Mouse (Mus musculus) 3134 (cell line): ENCODE data around the gene Ipmk.
"Not testable (repeated sequence)": the region's sequence is repeated elsewhere in the genome, so short reads cannot be mapped to it uniquely, and the experiment has no call there.

ENCODE experiments used
- DNase-seq: peaks from one replicate; pipeline ENCODE4 v3.0.0-alpha.2; 2011; ENCODE audit warnings: low spot score; ENCODE audit not compliant: insufficient read length; ENCODE audit errors: extremely low read depth

The Ipmk gene

GRCm38 (mm10) chr10:71368128-71368940 lies 20.8 kb downstream of the Ipmk start:
- DNase-seq: no peak

DNA sequence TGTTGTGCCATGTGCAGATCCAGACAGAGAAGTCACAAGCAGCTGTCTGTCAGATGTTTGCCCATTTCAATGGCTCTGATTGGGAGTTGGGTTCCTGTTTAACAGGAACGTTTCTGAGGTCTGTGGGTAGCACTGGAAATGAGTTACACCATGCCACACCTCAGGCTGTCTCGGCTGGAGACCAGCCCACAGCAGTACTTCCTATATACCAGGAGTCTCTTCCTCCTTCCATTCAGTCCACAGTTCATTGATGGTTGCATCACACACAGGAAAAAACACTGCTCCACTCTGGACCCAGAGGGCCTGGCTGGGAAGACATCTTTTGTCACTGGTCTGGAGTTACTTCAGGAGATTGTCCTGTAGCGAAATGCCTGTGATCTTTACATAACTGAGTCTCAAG lies 21.9 kb downstream of the Ipmk start:
- no peak for DNase-seq

GRCm38 (mm10) chr10:71371881-71372280 lies 24.3 kb downstream of the Ipmk start:
- DNase-seq: no peak

DNA sequence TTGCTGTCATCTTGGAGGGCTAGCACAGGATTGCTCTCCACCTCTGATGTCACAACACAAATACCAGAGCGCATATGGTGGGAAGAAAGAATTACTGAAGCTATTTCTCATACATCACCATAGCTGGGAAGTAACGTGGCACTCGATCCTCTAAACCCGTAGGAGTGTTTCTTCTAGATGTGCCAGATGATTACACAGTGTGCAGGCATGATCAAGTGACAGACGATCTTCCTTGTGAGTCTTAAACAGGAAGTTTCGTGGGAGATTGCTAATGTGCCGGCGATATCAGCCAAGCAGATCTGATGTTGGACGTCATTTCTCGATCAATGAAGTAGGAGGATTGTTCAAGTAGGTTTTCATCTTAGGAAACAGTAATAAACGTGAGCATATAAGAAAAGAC lies 26.1 kb downstream of the Ipmk start:
- DNase-seq: no peak

DNA sequence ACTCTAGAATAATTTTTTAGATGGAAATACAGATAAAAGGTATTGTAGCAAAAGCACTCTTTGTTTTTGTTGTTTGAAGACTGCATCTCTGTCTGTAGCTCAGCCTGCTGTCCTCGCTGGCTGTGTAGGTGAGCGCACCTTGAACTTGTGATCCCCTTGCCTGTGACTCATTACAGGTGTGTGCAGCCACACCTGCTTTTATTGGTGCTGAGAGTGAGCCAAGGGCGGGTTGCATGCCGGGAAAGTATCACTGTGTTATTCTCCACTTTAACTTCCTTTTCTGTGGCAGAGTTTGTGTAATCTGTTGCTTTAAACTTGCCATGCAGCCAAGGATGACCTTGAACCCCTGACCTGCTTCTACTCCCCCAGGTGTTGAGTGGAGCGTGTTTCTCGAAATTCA lies 28.5 kb downstream of the Ipmk start:
- no peak for DNase-seq

- no peak for DNase-seq
These were observed 32.8 kb downstream of the Ipmk start for GRCm38 (mm10) chr10:71380406-71380805.

DNA sequence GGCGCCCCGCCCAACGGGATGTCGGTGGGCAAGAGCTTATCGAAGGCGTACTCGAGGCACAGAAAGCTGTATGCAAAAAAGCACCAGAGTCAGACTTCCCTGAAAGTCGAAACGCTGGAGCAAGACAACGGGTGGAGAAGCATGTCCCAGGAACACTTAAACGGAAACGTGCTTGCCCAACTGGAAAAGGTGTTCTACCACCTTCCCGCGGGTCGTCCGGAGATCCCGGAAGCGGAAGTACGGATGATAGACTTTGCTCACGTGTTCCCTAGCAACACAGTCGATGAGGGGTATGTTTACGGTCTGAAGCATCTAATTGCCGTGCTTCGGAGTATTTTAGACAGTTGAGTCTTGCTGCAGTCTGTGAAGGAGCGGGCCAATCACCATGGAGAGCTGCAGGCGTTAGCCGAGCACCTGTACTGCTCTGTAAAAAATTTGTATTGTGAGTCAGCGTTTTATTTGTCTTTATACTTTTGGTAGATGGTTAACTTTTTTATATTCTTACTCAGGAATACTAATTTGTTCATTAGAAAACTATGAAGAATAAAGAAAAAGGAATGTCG lies 34.0 kb downstream of the Ipmk start:
- DNase-seq: no peak

DNA sequence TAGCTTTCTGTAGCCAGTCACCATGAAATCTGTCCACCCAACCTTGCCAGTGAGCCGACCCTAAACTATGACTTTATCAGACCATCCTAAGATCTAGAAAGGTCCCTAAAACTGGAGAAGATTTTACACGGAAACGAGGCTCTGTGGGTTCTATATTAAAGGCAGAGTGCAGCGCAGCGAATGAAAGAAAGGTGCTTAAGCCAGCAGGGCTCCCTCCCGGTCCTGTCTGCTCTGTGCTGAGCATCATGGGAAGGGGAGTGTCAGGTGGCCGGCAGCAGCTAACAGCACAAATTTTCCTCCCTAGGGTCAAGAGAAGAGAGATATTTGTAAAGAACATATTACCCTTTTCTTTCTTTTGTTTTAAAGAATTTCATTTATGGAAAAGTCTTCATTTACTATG lies 34.5 kb downstream of the Ipmk start:
- DNase-seq: no peak

GRCm38 (mm10) chr10:71382858-71383551 lies 35.4 kb downstream of the Ipmk start:
- no peak for DNase-seq

DNA sequence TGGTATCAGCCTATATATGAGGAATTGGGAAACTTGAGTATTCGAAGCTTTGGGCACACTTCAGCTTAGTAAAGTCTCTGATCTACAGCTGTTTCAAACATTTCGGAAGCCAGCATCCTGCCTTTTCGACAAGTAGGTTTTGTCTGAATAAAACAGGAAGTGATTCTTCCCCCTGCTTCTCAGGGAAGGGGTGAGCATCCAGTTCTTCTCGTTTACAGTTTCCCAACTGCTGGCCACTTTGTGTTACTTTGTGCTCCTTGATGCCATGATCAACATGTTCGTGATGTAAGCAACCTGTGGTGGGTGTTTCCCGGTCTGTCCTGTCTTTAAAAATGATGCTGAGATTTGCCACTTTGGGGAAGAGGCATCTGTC lies 36.0 kb downstream of the Ipmk start:
- not testable (repeated sequence) for DNase-seq

- DNase-seq: no peak
These were observed 36.8 kb downstream of the Ipmk start for GRCm38 (mm10) chr10:71384159-71385044.

DNA sequence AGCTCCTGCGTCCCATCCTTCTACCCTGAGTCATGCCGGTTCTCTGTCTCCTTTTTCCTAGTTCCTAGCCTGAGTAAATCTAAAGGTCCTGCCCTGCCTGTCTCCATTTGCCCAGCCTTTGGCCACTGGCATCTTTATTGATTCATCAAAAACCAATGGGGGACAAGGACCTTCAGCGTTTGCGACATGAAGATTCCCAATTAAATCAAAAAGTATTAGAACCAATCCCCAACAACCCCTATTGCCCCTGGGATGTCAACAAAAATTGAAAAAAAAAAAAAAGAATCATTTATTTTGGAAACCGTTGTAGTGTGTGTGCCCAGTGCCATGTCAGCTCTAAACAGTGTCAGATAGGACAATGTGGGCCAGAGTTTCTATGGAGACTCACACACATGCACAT lies 41.7 kb downstream of the Ipmk start:
- DNase-seq: no peak

DNA sequence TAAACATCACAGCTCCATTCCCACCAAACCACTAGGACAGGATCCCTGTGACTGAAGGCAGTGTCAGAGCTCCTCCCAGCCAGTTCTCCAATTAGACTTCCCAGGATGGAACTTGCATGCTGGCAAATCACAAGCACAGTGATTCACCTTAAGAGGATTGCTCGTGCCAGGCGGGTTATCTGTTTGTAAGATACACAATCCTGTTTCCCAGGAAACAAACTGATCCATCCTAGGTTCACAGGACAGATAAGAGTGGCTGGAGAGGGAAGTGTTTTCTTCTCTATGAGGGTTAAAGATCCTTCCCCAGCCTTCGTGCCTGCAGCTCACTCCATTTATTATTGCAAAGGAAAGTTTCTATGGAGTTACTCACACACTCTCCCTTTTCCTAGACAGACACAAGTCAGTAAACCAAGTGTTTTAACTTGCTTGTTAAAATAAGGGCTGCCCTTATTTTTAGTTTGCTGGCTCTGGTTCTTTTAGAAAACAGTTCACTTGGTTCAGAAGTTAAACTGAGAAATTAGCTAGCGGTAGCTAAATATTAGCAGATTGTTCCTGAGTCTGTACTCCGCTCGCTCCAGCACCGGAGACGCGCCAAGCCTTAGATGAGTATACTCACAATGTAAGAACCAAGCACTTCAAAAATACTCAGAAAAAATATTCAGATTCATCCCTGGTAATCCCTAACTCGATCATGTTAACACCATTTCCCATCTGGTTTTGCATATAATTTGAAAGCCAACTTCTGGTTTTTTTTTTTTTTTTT lies 51.0 kb downstream of the Ipmk start:
- no peak for DNase-seq

- DNase-seq: no peak
These were observed 51.8 kb downstream of the Ipmk start for GRCm38 (mm10) chr10:71399399-71399798.

GRCm38 (mm10) chr10:71399987-71400386 lies 52.4 kb downstream of the Ipmk start:
- DNase-seq: no peak

DNA sequence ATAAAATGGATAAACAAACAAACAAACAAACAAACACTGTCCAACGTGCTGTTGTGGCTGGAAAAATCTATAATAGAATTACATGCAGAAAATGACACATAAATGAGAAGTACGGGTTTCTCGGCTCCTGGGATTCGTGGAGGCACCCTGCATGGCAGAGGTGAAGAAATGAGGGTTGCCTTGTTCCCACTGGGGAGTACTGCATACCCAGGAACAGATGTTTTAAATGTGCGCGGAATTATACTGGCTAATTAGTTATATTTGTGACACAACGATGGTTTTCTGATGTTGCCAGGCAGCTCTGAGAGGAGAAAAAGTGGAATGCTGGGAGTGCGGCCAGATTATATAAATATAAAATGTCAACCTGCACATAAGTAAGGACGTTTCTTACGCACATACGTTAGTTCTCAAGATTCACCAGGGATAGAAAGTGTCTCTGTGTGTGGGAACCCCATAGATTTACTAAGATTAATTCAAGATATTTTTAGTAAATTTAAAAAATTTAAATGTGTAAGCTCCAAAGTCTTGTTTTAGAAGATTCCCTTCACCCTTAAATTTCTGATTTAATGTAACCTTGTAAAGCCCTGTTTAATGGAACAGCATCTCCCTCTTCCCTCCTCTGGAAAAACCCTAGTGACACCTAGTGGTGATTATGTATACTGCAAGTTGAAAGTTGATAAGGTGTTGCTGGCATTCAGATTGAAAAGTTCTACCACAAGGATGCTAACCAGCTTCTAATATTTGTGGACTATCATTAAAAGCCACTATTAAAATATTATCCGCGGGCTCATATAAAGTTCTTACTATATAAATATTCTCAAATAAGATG lies 53.5 kb downstream of the Ipmk start:
- no peak for DNase-seq

DNA sequence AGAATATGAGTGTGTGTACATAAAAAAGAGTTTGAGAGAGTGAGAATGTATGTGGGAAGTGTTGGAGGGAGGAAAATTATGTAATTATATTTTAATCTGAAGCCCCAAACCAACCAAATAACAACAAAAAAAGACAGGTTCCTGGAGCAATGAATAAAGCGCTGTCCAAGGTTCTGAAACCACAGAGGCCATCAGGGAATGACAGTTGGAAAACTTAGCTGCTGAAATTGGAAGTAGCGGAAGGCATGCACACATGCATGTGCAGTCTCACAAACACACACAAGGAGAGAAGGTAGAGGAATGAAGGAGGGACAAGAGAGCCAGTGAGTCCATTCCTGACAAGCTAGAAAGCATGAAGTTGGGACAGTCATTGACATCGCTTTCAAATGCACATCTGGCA lies 56.1 kb downstream of the Ipmk start:
- no peak for DNase-seq

DNA sequence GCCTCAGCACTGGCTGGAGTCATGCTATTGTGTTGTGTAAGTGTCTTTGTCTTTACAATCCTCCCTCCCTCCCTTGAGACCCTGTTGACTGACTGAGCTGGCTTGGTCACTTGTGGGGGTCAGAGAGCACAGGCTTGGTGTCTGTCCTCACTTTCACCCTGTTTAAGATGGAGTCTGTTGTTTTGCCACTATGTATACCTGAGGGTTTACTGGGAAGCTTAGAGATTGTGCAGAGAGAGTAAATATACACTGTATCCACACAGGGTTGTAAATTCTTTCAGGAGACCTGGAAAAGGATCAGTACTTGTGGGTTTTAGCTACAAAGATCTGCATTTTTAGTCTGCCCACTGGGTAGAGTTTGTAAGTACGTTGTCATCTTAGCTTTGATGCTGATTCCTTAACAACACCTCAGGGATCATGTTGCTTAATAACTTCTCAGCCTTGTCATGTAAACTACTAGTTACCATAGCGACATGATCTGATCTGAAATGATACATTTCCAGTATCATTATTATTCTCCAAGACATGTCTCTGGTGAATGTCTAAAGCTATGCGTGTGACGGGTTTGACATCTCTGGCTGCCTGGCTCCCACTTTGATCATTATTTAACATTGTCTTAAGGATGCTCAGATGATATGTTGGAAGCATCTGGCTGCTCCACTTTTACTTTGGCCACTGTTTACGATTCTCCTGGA lies 58.1 kb downstream of the Ipmk start:
- DNase-seq: no peak

DNA sequence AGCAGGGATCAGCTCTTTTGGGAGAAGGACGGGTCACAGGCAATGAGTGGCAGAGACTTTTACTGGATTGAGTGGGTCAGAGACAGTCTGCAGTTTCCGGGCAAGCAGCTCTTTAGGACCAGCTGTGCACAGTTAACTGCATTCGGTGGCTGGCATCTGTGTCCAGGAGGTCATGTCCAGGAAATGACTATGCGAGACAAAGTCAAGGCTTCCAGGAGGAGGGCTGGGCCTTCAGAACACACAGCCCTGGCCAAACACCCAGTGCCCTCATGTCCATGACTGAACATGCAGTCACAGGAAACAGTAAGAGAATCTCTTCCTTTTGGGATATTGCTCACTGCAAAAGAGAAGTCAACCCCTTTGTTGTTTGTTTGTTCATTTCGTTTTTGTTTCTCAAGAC lies 62.4 kb downstream of the Ipmk start:
- DNase-seq: no peak
